Mouse (Mus musculus) fat pad, adult 2 months (tissue): Measurements from ENCODE around the gene Cyp26a1.

Experiments
- DNase-seq: peaks from one replicate; pipeline ENCODE4 v3.0.0-alpha.2; 2011; ENCODE audit warnings: low read depth, low spot score; ENCODE audit errors: extremely low read depth

Cyp26a1 gene

GRCm38 (mm10) chr19:37698273-37699160, 919 bp downstream of the Cyp26a1 start:
- no peak for DNase-seq

- no peak for DNase-seq
Observed at GRCm38 (mm10) chr19:37699711-37700110, 2.1 kb downstream of the Cyp26a1 start.

- no peak for DNase-seq
Observed at GRCm38 (mm10) chr19:37702377-37703076, 4.9 kb downstream of the Cyp26a1 start.

GRCm38 (mm10) chr19:37703902-37704509, 6.4 kb downstream of the Cyp26a1 start:
- no peak for DNase-seq

- no peak for DNase-seq
Observed at GRCm38 (mm10) chr19:37705722-37706121, 8.1 kb downstream of the Cyp26a1 start.

GRCm38 (mm10) chr19:37714681-37715080, 17.1 kb downstream of the Cyp26a1 start:
- DNase-seq: no peak

- DNase-seq: no peak
Observed at GRCm38 (mm10) chr19:37715980-37716379, 18.4 kb downstream of the Cyp26a1 start.

- no peak for DNase-seq
Observed at GRCm38 (mm10) chr19:37716524-37717175, 19.1 kb downstream of the Cyp26a1 start.

- DNase-seq: no peak
Observed at GRCm38 (mm10) chr19:37719166-37719565, 21.6 kb downstream of the Cyp26a1 start.

- DNase-seq: no peak
Observed at GRCm38 (mm10) chr19:37724591-37724990, 27.0 kb downstream of the Cyp26a1 start.

GRCm38 (mm10) chr19:37726585-37726984, 29.0 kb downstream of the Cyp26a1 start:
- DNase-seq: no peak

- DNase-seq: no peak
Observed at GRCm38 (mm10) chr19:37727366-37727765, 29.8 kb downstream of the Cyp26a1 start.

GRCm38 (mm10) chr19:37735426-37735825, 37.8 kb downstream of the Cyp26a1 start:
- no peak for DNase-seq

- no peak for DNase-seq
Observed at GRCm38 (mm10) chr19:37738575-37738974, 41.0 kb downstream of the Cyp26a1 start.

- DNase-seq: no peak
Observed at GRCm38 (mm10) chr19:37740043-37740442, 42.4 kb downstream of the Cyp26a1 start.
